Mouse (Mus musculus) spleen, adult 2 months (tissue): ENCODE results near the gene Slc25a19.

Experiments used
- CTCF ChIP-seq: fragments of 200-500 bp; IDR thresholded peaks from 2 replicates; pipeline ENCODE4 v1.5.1; 2011; ENCODE audit warnings: mild to moderate bottlenecking, inconsistent platforms; ENCODE audit not compliant: insufficient read depth, insufficient read length, insufficient replicate concordance; ENCODE audit errors: extremely low read depth
- POLR2A ChIP-seq: fragments of 200-500 bp; IDR thresholded peaks from 2 replicates; pipeline ENCODE4 v1.6.1; 2011; ENCODE audit warnings: low read depth, low read length, inconsistent platforms

DNA sequence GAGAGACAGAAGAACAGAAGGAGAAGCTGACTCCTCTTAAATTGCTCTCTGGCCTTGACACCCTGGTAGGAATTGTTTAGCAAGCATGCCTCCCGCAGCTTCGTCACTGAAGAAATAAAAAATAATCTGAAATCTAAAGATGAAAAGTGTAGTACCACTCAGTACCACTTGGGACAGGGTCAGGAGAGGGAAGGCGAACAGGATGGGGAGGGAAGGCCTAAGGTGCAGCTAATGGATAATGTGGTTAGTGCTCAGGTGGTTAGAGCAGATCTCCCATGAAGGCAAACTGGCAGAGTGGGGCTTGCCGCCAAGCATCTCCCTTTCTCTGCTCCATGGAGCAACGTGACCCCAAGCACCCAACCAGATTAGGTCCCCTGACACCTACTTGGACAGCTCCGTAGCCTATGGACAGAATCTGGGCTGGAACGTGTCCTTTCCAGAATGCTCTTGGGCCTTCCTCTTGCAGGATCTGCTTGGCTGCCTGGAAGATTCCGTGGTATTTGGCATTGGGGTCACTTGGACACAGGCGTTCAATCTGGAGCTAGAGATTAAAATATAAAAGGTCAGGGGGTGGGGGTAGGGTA, 4.5 kb downstream of the Slc25a19 start:
- TF ChIP-seq CTCF (no peak), POLR2A (no peak)
